1 mouse cellular context compared by ENCODE assay signal in genomic region chr2:51948105-51948830, GRCm38 (mm10).
TF ChIP-seq lines count a peak whose summit lies in the region.

No protein-coding gene starts in this region.

TF ChIP-seq in MEL, 35 proteins besides CTCF, POLR2A, EP300 and RAD21 (continued from another document):
- TF ChIP-seq HCFC1 (IDR thresholded peaks at IDR 0.05; ENCODE audit: low read depth, low read length) (no peak), ZC3H11A (IDR thresholded peaks at IDR 0.05; ENCODE audit: low read depth, low read length) (no peak), UBTF (IDR thresholded peaks at IDR 0.05; ENCODE audit: borderline replicate concordance, insufficient read depth, low read depth, low read length) (no peak), GATA1 (IDR thresholded peaks at IDR 0.05; ENCODE audit: low read depth, low read length) (peak; percentile 61; the same call in 1 of the 2 replicates), MYC (IDR thresholded peaks at IDR 0.05; ENCODE audit: low read depth, low read length) (no peak), E2F4 (IDR thresholded peaks at IDR 0.05; ENCODE audit: borderline replicate concordance, low read depth, low read length) (no peak)
